Mouse (Mus musculus): ENCODE data around the gene Rps28. TPM values are rescaled to one million over a fixed set of nuclear protein-coding genes. Genes with fewer than 3 reads are reported as not detected.

Rps28 gene
- total and polyA plus RNA-seq, 2 experiments from 2014 or later: 348 to 564 TPM

DNA sequence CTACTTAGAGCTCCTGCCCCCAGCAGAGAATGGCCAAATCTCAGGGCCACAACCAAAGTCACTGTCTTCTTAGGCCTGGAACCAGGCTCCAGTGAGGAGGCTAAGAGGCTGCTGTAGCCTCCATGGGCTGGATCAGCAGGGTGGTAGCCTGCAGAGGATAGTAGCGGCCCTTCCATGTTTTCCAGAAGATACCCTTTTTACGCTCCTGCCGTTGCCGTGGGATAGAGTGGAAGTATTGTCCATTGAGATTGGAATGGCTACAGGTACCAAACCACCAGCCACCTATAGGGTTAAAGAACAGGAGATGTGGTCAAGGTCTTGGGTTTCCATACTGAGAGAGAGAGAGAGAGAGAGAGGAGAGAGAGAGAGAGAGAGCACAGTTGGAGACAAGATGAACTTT is 49.1 kb downstream of the Rps28 start:
- no peak overlapping the region for H3K4me2 ChIP-seq (ENCODE audit: low read depth, low read length, poor library complexity, severe bottlenecking)
- WGBS: 91% methylated on average over 4 of the region's 4 CpGs
- H3K9ac ChIP-seq (replicated peaks; ENCODE audit: low read length, poor library complexity, severe bottlenecking): no peak overlapping the region
- H3K4me1 ChIP-seq (ENCODE audit: insufficient read depth, low read length): no peaks in the 10 kb centered on the region
- peaks cover 7% of the 10 kb centered on the region; the same call in 1 of the 2 replicates for H3K36me3 ChIP-seq (ENCODE audit: insufficient read depth, low read length)
- no peaks in the 10 kb centered on the region for H3K9me3 ChIP-seq (ENCODE audit: low read length)
- H3K27ac ChIP-seq (ENCODE audit: low read depth, low read length): no peak overlapping the region
- H3K4me3 ChIP-seq (ENCODE audit: low read depth, low read length): no peak overlapping the region
- H3K27me3 ChIP-seq (ENCODE audit: insufficient read depth, low read length): no peaks in the 10 kb centered on the region
- DNase-seq (ENCODE audit: low spot score): no peak
- no peak for TF ChIP-seq CTCF (IDR thresholded peaks at IDR 0.05)
- ATAC-seq (ENCODE audit: low FRiP score): no peak

DNA sequence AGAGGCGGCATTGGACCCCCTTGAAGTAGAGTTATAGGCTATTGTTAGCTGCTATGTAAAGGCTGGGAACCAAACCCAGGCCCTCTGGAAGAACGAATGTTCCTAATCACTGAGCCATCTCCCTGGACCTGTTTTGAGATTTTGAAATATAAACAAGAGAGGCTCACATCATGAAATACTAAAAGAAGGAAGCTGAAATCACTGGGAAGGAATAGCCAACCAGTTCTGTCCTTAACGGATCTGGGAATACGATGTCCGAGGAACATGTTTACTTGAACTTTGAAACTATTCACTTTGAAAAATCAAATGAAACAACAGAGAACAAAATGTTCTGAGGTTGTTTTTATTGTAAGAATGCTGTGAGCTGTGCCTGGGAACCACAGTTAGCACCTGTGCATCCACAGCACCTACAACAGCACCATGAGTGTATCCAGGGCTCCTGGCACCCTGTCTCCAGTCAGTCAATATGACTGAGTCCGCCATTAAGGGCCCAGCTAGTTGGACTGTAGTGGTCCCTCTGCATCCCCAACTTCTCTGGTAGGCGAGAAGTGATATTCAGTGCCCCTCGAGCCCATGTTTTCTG is 49.7 kb downstream of the Rps28 start:
- no peak for ATAC-seq (ENCODE audit: low FRiP score)
- Histone ChIP-seq H3K9me3 (ENCODE audit: low read length) (no peaks in the 10 kb centered on the region), H3K4me1 (ENCODE audit: insufficient read depth, low read length) (no peaks in the 10 kb centered on the region), H3K4me3 (ENCODE audit: low read depth, low read length) (no peak overlapping the region), H3K27ac (ENCODE audit: low read depth, low read length) (no peak overlapping the region), H3K27me3 (ENCODE audit: insufficient read depth, low read length) (no peaks in the 10 kb centered on the region), H3K9ac (replicated peaks; ENCODE audit: low read length, poor library complexity, severe bottlenecking) (no peak overlapping the region), H3K4me2 (ENCODE audit: low read depth, low read length, poor library complexity, severe bottlenecking) (no peak overlapping the region), H3K36me3 (ENCODE audit: insufficient read depth, low read length) (peaks cover 7% of the 10 kb centered on the region; the same call in 1 of the 2 replicates)
- 89% methylated on average over 8 of the region's 8 CpGs for WGBS
- DNase-seq (ENCODE audit: low spot score): no peak
- TF ChIP-seq CTCF (IDR thresholded peaks at IDR 0.05): no peak

DNA sequence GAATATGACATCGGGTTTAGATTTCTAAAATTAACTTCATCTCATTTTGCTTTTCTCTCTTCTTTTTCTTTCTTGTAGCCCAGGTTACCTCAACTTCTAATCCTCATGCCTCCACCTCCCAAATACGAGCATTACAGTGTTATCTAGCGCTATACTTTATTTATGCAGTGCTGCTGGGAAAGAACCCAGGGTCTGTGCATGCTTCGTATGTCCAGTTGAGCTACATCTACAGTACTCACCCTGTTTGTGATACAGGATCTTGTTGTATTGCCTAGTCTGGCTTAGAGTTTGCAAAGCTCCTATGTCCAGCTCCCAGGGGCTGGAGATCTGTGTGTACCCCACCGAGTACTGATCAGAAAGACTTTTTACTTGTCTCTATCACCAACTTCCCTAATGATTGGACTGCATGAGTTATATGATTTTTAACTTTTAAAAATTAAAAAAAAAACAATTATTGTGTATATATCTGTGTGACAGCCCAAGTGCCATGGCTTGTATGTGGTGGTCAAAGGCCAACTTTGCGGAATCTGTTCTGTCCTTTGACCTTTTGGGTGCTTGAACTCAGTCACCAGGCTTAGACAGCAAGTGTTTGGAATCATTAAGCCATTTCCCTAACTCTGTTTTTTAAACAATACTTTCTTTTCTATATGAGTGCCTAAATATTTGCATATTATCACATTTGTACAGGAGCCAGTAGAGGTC is 50.3 kb downstream of the Rps28 start:
- no peak overlapping the region for H3K4me2 ChIP-seq (ENCODE audit: low read depth, low read length, poor library complexity, severe bottlenecking)

DNA sequence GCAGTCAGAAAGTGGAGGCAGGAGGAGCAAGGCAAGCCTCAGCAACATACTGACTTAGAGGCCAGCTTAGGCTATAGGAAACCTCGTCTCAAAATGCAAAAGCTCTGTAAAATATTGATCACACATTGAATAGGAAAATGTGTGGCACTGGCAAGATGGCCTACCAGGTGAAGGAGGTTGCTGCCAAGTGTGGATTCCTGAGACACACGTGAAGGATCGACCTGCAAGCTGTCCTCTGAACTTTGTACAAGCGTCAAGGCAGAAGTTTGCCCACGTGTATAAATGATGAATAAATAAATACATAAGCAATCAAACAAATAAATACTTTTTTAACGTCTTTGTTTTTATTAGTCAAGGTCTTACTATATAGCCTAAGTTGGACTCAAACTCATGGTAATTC is 50.9 kb downstream of the Rps28 start:
- no peaks in the 10 kb centered on the region for H3K27me3 ChIP-seq (ENCODE audit: insufficient read depth, low read length)
- no peak overlapping the region for H3K4me3 ChIP-seq (ENCODE audit: low read depth, low read length)
- TF ChIP-seq CTCF (IDR thresholded peaks at IDR 0.05): no peak
- peaks cover 7% of the 10 kb centered on the region; the same call in 1 of the 2 replicates for H3K36me3 ChIP-seq (ENCODE audit: insufficient read depth, low read length)
- no peak overlapping the region for H3K4me2 ChIP-seq (ENCODE audit: low read depth, low read length, poor library complexity, severe bottlenecking)
- H3K4me1 ChIP-seq (ENCODE audit: insufficient read depth, low read length): no peaks in the 10 kb centered on the region
- H3K27ac ChIP-seq (ENCODE audit: low read depth, low read length): no peak overlapping the region
- ATAC-seq (ENCODE audit: low FRiP score) (no peak), DNase-seq (ENCODE audit: low spot score) (no peak)
- 84% methylated on average over 6 of the region's 6 CpGs for WGBS
- H3K9ac ChIP-seq (replicated peaks; ENCODE audit: low read length, poor library complexity, severe bottlenecking): no peak overlapping the region
- H3K9me3 ChIP-seq (ENCODE audit: low read length): no peaks in the 10 kb centered on the region

More for the DNA sequence above, 50.3 kb downstream of the Rps28 start:
- Histone ChIP-seq H3K36me3 (ENCODE audit: insufficient read depth, low read length) (peaks cover 7% of the 10 kb centered on the region; the same call in 1 of the 2 replicates), H3K9me3 (ENCODE audit: low read length) (no peaks in the 10 kb centered on the region), H3K27me3 (ENCODE audit: insufficient read depth, low read length) (no peaks in the 10 kb centered on the region), H3K4me3 (ENCODE audit: low read depth, low read length) (no peak overlapping the region), H3K9ac (replicated peaks; ENCODE audit: low read length, poor library complexity, severe bottlenecking) (no peak overlapping the region), H3K4me1 (ENCODE audit: insufficient read depth, low read length) (no peaks in the 10 kb centered on the region), H3K27ac (ENCODE audit: low read depth, low read length) (no peak overlapping the region)
- DNase-seq (ENCODE audit: low spot score) (no peak), ATAC-seq (ENCODE audit: low FRiP score) (no peak)
- 88% methylated on average over 6 of the region's 6 CpGs for WGBS
- no peak for TF ChIP-seq CTCF (IDR thresholded peaks at IDR 0.05)

DNA sequence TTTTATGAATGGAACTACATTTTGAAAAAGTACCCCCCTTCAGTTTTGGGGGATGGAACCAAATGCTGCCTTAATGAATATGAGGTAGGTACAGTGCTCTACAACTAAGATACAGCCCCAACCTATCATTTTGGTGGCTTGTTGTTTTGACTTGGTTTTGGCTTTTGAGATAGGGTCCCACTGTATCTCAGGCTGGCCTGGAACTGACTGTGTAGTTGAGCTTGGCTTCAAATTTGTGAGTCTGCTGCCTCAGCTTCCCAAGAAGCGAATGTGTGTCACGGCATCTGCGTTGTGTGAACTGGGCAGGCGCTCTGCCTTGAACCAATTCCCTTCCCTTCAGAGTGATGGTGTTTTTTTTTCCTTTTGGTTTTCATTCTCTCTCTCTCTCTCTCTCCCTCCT is 52.7 kb downstream of the Rps28 start:
- Histone ChIP-seq H3K4me2 (ENCODE audit: low read depth, low read length, poor library complexity, severe bottlenecking) (no peak overlapping the region), H3K9me3 (ENCODE audit: low read length) (no peaks in the 10 kb centered on the region), H3K4me3 (ENCODE audit: low read depth, low read length) (no peak overlapping the region), H3K36me3 (ENCODE audit: insufficient read depth, low read length) (0 out of 2 replicates have a peak, but pooled peaks cover 3% of the 10 kb centered on the region), H3K4me1 (ENCODE audit: insufficient read depth, low read length) (no peaks in the 10 kb centered on the region), H3K27ac (ENCODE audit: low read depth, low read length) (no peak overlapping the region), H3K9ac (replicated peaks; ENCODE audit: low read length, poor library complexity, severe bottlenecking) (no peak overlapping the region), H3K27me3 (ENCODE audit: insufficient read depth, low read length) (no peaks in the 10 kb centered on the region)
- TF ChIP-seq CTCF (IDR thresholded peaks at IDR 0.05): no peak
- ATAC-seq (ENCODE audit: low FRiP score): no peak
- WGBS: 93% methylated on average over 4 of the region's 4 CpGs
- DNase-seq (ENCODE audit: low spot score): no peak

Other genes starting within 250 kb of the Rps28 start
- gene Zfp414, start 195.5 kb downstream of the Rps28 start, total RNA-seq (2014; rRNA removed): 43.8 and 58.8 TPM in 2 replicates
- 89.1 and 96.0 TPM in 2 replicates for gene Zfp414, start 195.5 kb downstream of the Rps28 start, polyA plus RNA-seq (2015; fragmentation: Nextera tagmentation; extraction: Ambion mirVana)
- not detected in 2 replicates for gene Pram1, start 186.5 kb downstream of the Rps28 start, total RNA-seq (2014; rRNA removed)
- gene Pram1, start 186.5 kb downstream of the Rps28 start, polyA plus RNA-seq (2015; fragmentation: Nextera tagmentation; extraction: Ambion mirVana): 0.41 TPM in 1 of 2 replicates, not detected in the other
- 48.7 and 58.1 TPM in 2 replicates for gene Hnrnpm, start 137.7 kb downstream of the Rps28 start, total RNA-seq (2014; rRNA removed)
- gene Hnrnpm, start 137.7 kb downstream of the Rps28 start, polyA plus RNA-seq (2015; fragmentation: Nextera tagmentation; extraction: Ambion mirVana): 113 and 124 TPM in 2 replicates
- 90.1 and 100 TPM in 2 replicates for gene March2, start 105.9 kb downstream of the Rps28 start, total RNA-seq (2014; rRNA removed)
- 65.2 and 65.9 TPM in 2 replicates for gene March2, start 105.9 kb downstream of the Rps28 start, polyA plus RNA-seq (2015; fragmentation: Nextera tagmentation; extraction: Ambion mirVana)
- 120 and 158 TPM in 2 replicates for gene Rab11b, start 64.0 kb downstream of the Rps28 start, total RNA-seq (2014; rRNA removed)
- gene Rab11b, start 64.0 kb downstream of the Rps28 start, polyA plus RNA-seq (2015; fragmentation: Nextera tagmentation; extraction: Ambion mirVana): 607 and 619 TPM in 2 replicates
- gene Angptl4, start 42.7 kb downstream of the Rps28 start, total RNA-seq (2014; rRNA removed): 21.4 and 22.5 TPM in 2 replicates
- 27.5 and 33.5 TPM in 2 replicates for gene Angptl4, start 42.7 kb downstream of the Rps28 start, polyA plus RNA-seq (2015; fragmentation: Nextera tagmentation; extraction: Ambion mirVana)
- 19.8 and 38.4 TPM in 2 replicates for gene Kank3, start 14.0 kb downstream of the Rps28 start, total RNA-seq (2014; rRNA removed)
- gene Kank3, start 14.0 kb downstream of the Rps28 start, polyA plus RNA-seq (2015; fragmentation: Nextera tagmentation; extraction: Ambion mirVana): 46.2 and 50.0 TPM in 2 replicates
- gene Ndufa7, start within 50 bp of the Rps28 start, total RNA-seq (2014; rRNA removed): 211 and 345 TPM in 2 replicates
- gene Ndufa7, start within 50 bp of the Rps28 start, polyA plus RNA-seq (2015; fragmentation: Nextera tagmentation; extraction: Ambion mirVana): 501 and 560 TPM in 2 replicates
- 24.4 and 26.7 TPM in 2 replicates for gene Cd320, start 18.5 kb upstream of the Rps28 start, total RNA-seq (2014; rRNA removed)
- 46.8 and 50.0 TPM in 2 replicates for gene Cd320, start 18.5 kb upstream of the Rps28 start, polyA plus RNA-seq (2015; fragmentation: Nextera tagmentation; extraction: Ambion mirVana)
- gene Gm7029, start 49.3 kb upstream of the Rps28 start, total RNA-seq (2014; rRNA removed): not detected in 2 replicates
- not detected in 2 replicates for gene Gm7029, start 49.3 kb upstream of the Rps28 start, polyA plus RNA-seq (2015; fragmentation: Nextera tagmentation; extraction: Ambion mirVana)
- gene Kifc1, start 66.1 kb upstream of the Rps28 start, total RNA-seq (2014; rRNA removed): 4.3 and 5.0 TPM in 2 replicates
- gene Kifc1, start 66.1 kb upstream of the Rps28 start, polyA plus RNA-seq (2015; fragmentation: Nextera tagmentation; extraction: Ambion mirVana): 1.4 and 2.2 TPM in 2 replicates
- 0.22 and 0.33 TPM in 2 replicates for gene Platr17, start 80.6 kb upstream of the Rps28 start, total RNA-seq (2014; rRNA removed)
- gene Platr17, start 80.6 kb upstream of the Rps28 start, polyA plus RNA-seq (2015; fragmentation: Nextera tagmentation; extraction: Ambion mirVana): 1.4 and 1.5 TPM in 2 replicates
- gene Daxx, start 84.9 kb upstream of the Rps28 start, total RNA-seq (2014; rRNA removed): 52.3 and 55.7 TPM in 2 replicates
- gene Daxx, start 84.9 kb upstream of the Rps28 start, polyA plus RNA-seq (2015; fragmentation: Nextera tagmentation; extraction: Ambion mirVana): 42.9 and 44.3 TPM in 2 replicates
- 41.4 and 44.4 TPM in 2 replicates for gene Tapbp, start 91.3 kb upstream of the Rps28 start, total RNA-seq (2014; rRNA removed)
- 29.0 and 29.1 TPM in 2 replicates for gene Tapbp, start 91.3 kb upstream of the Rps28 start, polyA plus RNA-seq (2015; fragmentation: Nextera tagmentation; extraction: Ambion mirVana)
- 44.3 and 50.9 TPM in 2 replicates for gene Zbtb22, start 91.3 kb upstream of the Rps28 start, total RNA-seq (2014; rRNA removed)
- 18.5 and 18.6 TPM in 2 replicates for gene Zbtb22, start 91.3 kb upstream of the Rps28 start, polyA plus RNA-seq (2015; fragmentation: Nextera tagmentation; extraction: Ambion mirVana)
- 81.8 and 83.0 TPM in 2 replicates for gene Rgl2, start 105.0 kb upstream of the Rps28 start, total RNA-seq (2014; rRNA removed)
- 33.1 and 38.2 TPM in 2 replicates for gene Rgl2, start 105.0 kb upstream of the Rps28 start, polyA plus RNA-seq (2015; fragmentation: Nextera tagmentation; extraction: Ambion mirVana)
- gene Pfdn6, start 115.8 kb upstream of the Rps28 start, total RNA-seq (2014; rRNA removed): 47.9 and 60.9 TPM in 2 replicates
- gene Pfdn6, start 115.8 kb upstream of the Rps28 start, polyA plus RNA-seq (2015; fragmentation: Nextera tagmentation; extraction: Ambion mirVana): 170 and 185 TPM in 2 replicates
- gene Wdr46, start 116.1 kb upstream of the Rps28 start, total RNA-seq (2014; rRNA removed): 14.3 and 15.7 TPM in 2 replicates
- gene Wdr46, start 116.1 kb upstream of the Rps28 start, polyA plus RNA-seq (2015; fragmentation: Nextera tagmentation; extraction: Ambion mirVana): 14.6 and 17.3 TPM in 2 replicates
- 8.6 and 14.1 TPM in 2 replicates for gene B3galt4, start 126.9 kb upstream of the Rps28 start, total RNA-seq (2014; rRNA removed)
- 11.1 and 14.0 TPM in 2 replicates for gene B3galt4, start 126.9 kb upstream of the Rps28 start, polyA plus RNA-seq (2015; fragmentation: Nextera tagmentation; extraction: Ambion mirVana)
- gene Vps52, start 131.2 kb upstream of the Rps28 start, total RNA-seq (2014; rRNA removed): 39.5 and 46.1 TPM in 2 replicates
- 65.8 and 68.6 TPM in 2 replicates for gene Vps52, start 131.2 kb upstream of the Rps28 start, polyA plus RNA-seq (2015; fragmentation: Nextera tagmentation; extraction: Ambion mirVana)
- 742 and 975 TPM in 2 replicates for gene Rps18, start 131.4 kb upstream of the Rps28 start, total RNA-seq (2014; rRNA removed)
- gene Rps18, start 131.4 kb upstream of the Rps28 start, polyA plus RNA-seq (2015; fragmentation: Nextera tagmentation; extraction: Ambion mirVana): 751 and 769 TPM in 2 replicates
- 19.0 and 21.2 TPM in 2 replicates for gene H2-K1, start 175.8 kb upstream of the Rps28 start, total RNA-seq (2014; rRNA removed)
- gene H2-K1, start 175.8 kb upstream of the Rps28 start, polyA plus RNA-seq (2015; fragmentation: Nextera tagmentation; extraction: Ambion mirVana): 17.0 and 22.2 TPM in 2 replicates
- gene Ring1, start 200.1 kb upstream of the Rps28 start, total RNA-seq (2014; rRNA removed): 19.5 and 23.4 TPM in 2 replicates
- gene Ring1, start 200.1 kb upstream of the Rps28 start, polyA plus RNA-seq (2015; fragmentation: Nextera tagmentation; extraction: Ambion mirVana): 17.3 and 19.5 TPM in 2 replicates
- 58.4 and 67.6 TPM in 2 replicates for gene H2-Ke6, start 203.5 kb upstream of the Rps28 start, total RNA-seq (2014; rRNA removed)
- gene H2-Ke6, start 203.5 kb upstream of the Rps28 start, polyA plus RNA-seq (2015; fragmentation: Nextera tagmentation; extraction: Ambion mirVana): 53.6 and 54.7 TPM in 2 replicates
- gene Slc39a7, start 207.1 kb upstream of the Rps28 start, total RNA-seq (2014; rRNA removed): 170 and 229 TPM in 2 replicates
- 152 and 156 TPM in 2 replicates for gene Slc39a7, start 207.1 kb upstream of the Rps28 start, polyA plus RNA-seq (2015; fragmentation: Nextera tagmentation; extraction: Ambion mirVana)
- 53.6 and 61.2 TPM in 2 replicates for gene Rxrb, start 207.2 kb upstream of the Rps28 start, total RNA-seq (2014; rRNA removed)
- 52.7 and 53.7 TPM in 2 replicates for gene Rxrb, start 207.2 kb upstream of the Rps28 start, polyA plus RNA-seq (2015; fragmentation: Nextera tagmentation; extraction: Ambion mirVana)
- 17.9 and 24.3 TPM in 2 replicates for gene Col11a2, start 214.9 kb upstream of the Rps28 start, total RNA-seq (2014; rRNA removed)
- gene Col11a2, start 214.9 kb upstream of the Rps28 start, polyA plus RNA-seq (2015; fragmentation: Nextera tagmentation; extraction: Ambion mirVana): 4.1 and 4.6 TPM in 2 replicates